Mouse (Mus musculus) left cerebral cortex, postnatal 36 days (tissue): ENCODE results near the gene Galnt5. TPM values are rescaled to one million over a fixed set of nuclear protein-coding genes. Genes with fewer than 3 reads are reported as not detected.
A peak's percentile ranks its signal among the peaks of the same experiment; 100 is the strongest.

ENCODE experiments used
- DNase-seq, 2 experiments: peaks; one replicate each; pipeline ENCODE4 v3.0.0; 2021 to 2022; ENCODE audit warnings: low spot score in 2 of 2, mixed read lengths in 1 of 2
- intact Hi-C: fragments of 180-260 bp; cut with DNase I; formaldehyde crosslinking; loops from one replicate; pipeline ENCODE4 v1.15.1; 2025
- total RNA-seq, 2 experiments: library from RNA; stranded (reverse); gene quantifications; 2 replicates each; pipeline ENCODE4 v1.2.3; 2021

Galnt5 gene
- total RNA-seq: not detected

- DNase-seq: no peak
- intact Hi-C loops: no loop called here
Measured at GRCm38 (mm10) chr2:57997752-57998430, at the start of gene Galnt5. Galnt5 (plus strand) TSS chr2:57997884.

GRCm38 (mm10) chr2:57951620-57952019 lies 46.1 kb upstream of the Galnt5 start:
- intact Hi-C loops: no loop called here

GRCm38 (mm10) chr2:57960786-57961185 lies 36.9 kb upstream of the Galnt5 start:
- DNase-seq: peak; percentile 14 to 15
- intact Hi-C loops: no loop called here

More at GRCm38 (mm10) chr2:57951620-57952019, 46.1 kb upstream of the Galnt5 start:
- DNase-seq: no peak

GRCm38 (mm10) chr2:57982248-57982647 lies 15.4 kb upstream of the Galnt5 start:
- no peak for DNase-seq
- intact Hi-C loops: no loop called here

- intact Hi-C loops: no loop called here
Measured at GRCm38 (mm10) chr2:57991084-57991483, 6.6 kb upstream of the Galnt5 start.

GRCm38 (mm10) chr2:58001497-58001896 lies 3.8 kb downstream of the Galnt5 start:
- no peak for DNase-seq
- intact Hi-C loops: no loop called here

More at GRCm38 (mm10) chr2:57991084-57991483, 6.6 kb upstream of the Galnt5 start:
- DNase-seq: no peak

- DNase-seq: no peak
- intact Hi-C loops: no loop called here
Measured at GRCm38 (mm10) chr2:58007081-58007480, 9.4 kb downstream of the Galnt5 start.

GRCm38 (mm10) chr2:58023556-58023955 lies 25.9 kb downstream of the Galnt5 start:
- no peak for DNase-seq
- intact Hi-C loops: no loop called here

GRCm38 (mm10) chr2:58026740-58027139 lies 29.1 kb downstream of the Galnt5 start:
- no peak for DNase-seq
- intact Hi-C loops: loop anchor here (5.0 kb wide), 1 partner anchor 431 kb away; no protein-coding TSS in a partner anchor

GRCm38 (mm10) chr2:58029404-58029803 lies 31.7 kb downstream of the Galnt5 start:
- intact Hi-C loops: loop anchor here (1.0 to 5.0 kb wide), 2 partner anchors 428 to 639 kb away; no protein-coding TSS in a partner anchor
- DNase-seq: no peak

GRCm38 (mm10) chr2:58031431-58031830 lies 33.7 kb downstream of the Galnt5 start:
- intact Hi-C loops: no loop called here
- DNase-seq: no peak

GRCm38 (mm10) chr2:58035635-58036034 lies 38.0 kb downstream of the Galnt5 start:
- intact Hi-C loops: no loop called here
- DNase-seq: no peak

GRCm38 (mm10) chr2:58036926-58037325 lies 39.2 kb downstream of the Galnt5 start:
- intact Hi-C loops: no loop called here
- DNase-seq: no peak

- intact Hi-C loops: no loop called here
- DNase-seq: peak in 1 of 2 experiments; percentile 18
Measured at GRCm38 (mm10) chr2:58041867-58042266, 44.2 kb downstream of the Galnt5 start.

GRCm38 (mm10) chr2:58052821-58053581 lies 55.3 kb downstream of the Galnt5 start, which contains the start of gene Ermn:
Ermn (minus strand) TSS chr2:58052864.
- intact Hi-C loops: loop anchor here (5.0 kb wide), 1 partner anchor 614 kb away; no protein-coding TSS in a partner anchor
- DNase-seq: no peak

GRCm38 (mm10) chr2:58055383-58055782 lies 57.7 kb downstream of the Galnt5 start:
- intact Hi-C loops: no loop called here
- DNase-seq: peak; percentile 34 to 51

- DNase-seq: no peak
- intact Hi-C loops: no loop called here
Measured at GRCm38 (mm10) chr2:58079849-58080248, 82.2 kb downstream of the Galnt5 start.

GRCm38 (mm10) chr2:58086420-58086819 lies 88.7 kb downstream of the Galnt5 start:
- no peak for DNase-seq
- intact Hi-C loops: no loop called here

- intact Hi-C loops: no loop called here
Measured at GRCm38 (mm10) chr2:58094818-58095217, 97.1 kb downstream of the Galnt5 start.

More at GRCm38 (mm10) chr2:58094818-58095217, 97.1 kb downstream of the Galnt5 start:
- DNase-seq: no peak
